Mouse (Mus musculus) liver, embryonic 13.5 days (tissue): ENCODE results near the gene Ginm1. TPM values are rescaled to one million over a fixed set of nuclear protein-coding genes. Genes with fewer than 3 reads are reported as not detected.
"Not testable (repeated sequence)": the region's sequence is repeated elsewhere in the genome, so short reads cannot be mapped to it uniquely, and the experiment has no call there.

Experiments used
- ATAC-seq: fragments of 200-750 bp; cut with Nextera tagmentation; 2 replicates; pipeline ENCODE4 v1.8.0; 2017; ENCODE audit warnings: low read depth, mild to moderate bottlenecking, moderate number of reproducible peaks, moderate library complexity
- DNase-seq: peaks from one replicate; pipeline ENCODE4 v3.0.0; 2022
- H3K27ac ChIP-seq: fragments of 300-500 bp; sonication (generic); 2 replicates; pipeline ENCODE4 v1.5.1; 2015; ENCODE audit warnings: moderate library complexity, mild to moderate bottlenecking, inconsistent platforms
- H3K27me3 ChIP-seq: fragments of 300-500 bp; sonication (generic); 2 replicates; pipeline ENCODE4 v1.6.1; 2015; ENCODE audit warnings: mild to moderate bottlenecking, inconsistent platforms
- H3K36me3 ChIP-seq: fragments of 300-500 bp; sonication (generic); 2 replicates; pipeline ENCODE4 v1.6.1; 2015; ENCODE audit warnings: mild to moderate bottlenecking, inconsistent platforms
- H3K4me1 ChIP-seq: fragments of 300-500 bp; sonication (generic); replicated peaks from 2 replicates; pipeline ENCODE4 v1.6.1; 2015; ENCODE audit warnings: inconsistent platforms
- H3K4me2 ChIP-seq: fragments of 300-500 bp; sonication (generic); 2 replicates; pipeline ENCODE4 v1.6.1; 2015; ENCODE audit warnings: inconsistent platforms, mild to moderate bottlenecking, moderate library complexity
- H3K4me3 ChIP-seq: fragments of 300-500 bp; sonication (generic); replicated peaks from 2 replicates; pipeline ENCODE4 v1.5.1; 2015; ENCODE audit warnings: mild to moderate bottlenecking, inconsistent platforms
- H3K9ac ChIP-seq: fragments of 300-500 bp; sonication (generic); 2 replicates; pipeline ENCODE4 v1.6.1; 2015; ENCODE audit warnings: mild to moderate bottlenecking, inconsistent platforms
- H3K9me3 ChIP-seq: fragments of 300-500 bp; sonication (generic); replicated peaks from 2 replicates; pipeline ENCODE4 v1.6.1; 2016; ENCODE audit warnings: inconsistent platforms
- WGBS: fragments of 180-500 bp; shearing (Covaris S2); methylation state at CpG from one replicate; pipeline ENCODE4 v1.1.7; 2015; ENCODE audit not compliant: insufficient replicate concordance; 5-methylcytosine and 5-hydroxymethylcytosine counted together
- polyA plus RNA-seq: library from polyadenylated mRNA; unstranded; fragments of >200 nt; fragmentation: Nextera tagmentation; extraction: Ambion mirVana; gene quantifications from 2 replicates; pipeline ENCODE4 v1.2.1, GENCODE M21; 2015

Ginm1 gene
- polyA plus RNA-seq, 1 experiment from 2014 or later = 31.7 TPM

DNA sequence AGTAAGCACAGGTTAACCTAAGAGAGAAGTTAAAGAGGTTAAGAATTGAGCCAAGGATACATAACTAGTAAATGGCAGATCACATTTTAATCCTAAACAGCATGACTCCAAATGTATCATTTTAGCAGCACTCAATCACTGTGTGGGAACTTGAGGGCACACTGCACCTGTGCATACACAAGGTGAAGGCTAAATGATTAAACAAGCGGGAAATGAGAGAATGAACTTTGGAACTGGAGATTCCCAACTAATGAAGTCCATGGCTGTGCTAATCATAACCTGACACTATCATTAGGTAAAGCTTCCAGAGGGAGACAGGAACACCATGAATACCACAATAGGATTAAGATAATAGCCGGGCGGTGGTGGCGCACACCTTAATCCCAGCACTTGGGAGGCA lies 20.3 kb downstream of the Ginm1 start:
- H3K4me1 ChIP-seq = no peaks in the 10 kb centered on the region
- WGBS = 80% methylated on average over 4 of the region's 4 CpGs
- no peaks in the 10 kb centered on the region for H3K9me3 ChIP-seq
- H3K27me3 ChIP-seq = no peaks in the 10 kb centered on the region
- ATAC-seq = no peak
- H3K4me3 ChIP-seq = no peak overlapping the region
- H3K27ac ChIP-seq = no peak overlapping the region
- no peak for DNase-seq
- no peak overlapping the region for H3K9ac ChIP-seq
- H3K4me2 ChIP-seq = no peak overlapping the region
- peaks cover 76% of the 10 kb centered on the region for H3K36me3 ChIP-seq

DNA sequence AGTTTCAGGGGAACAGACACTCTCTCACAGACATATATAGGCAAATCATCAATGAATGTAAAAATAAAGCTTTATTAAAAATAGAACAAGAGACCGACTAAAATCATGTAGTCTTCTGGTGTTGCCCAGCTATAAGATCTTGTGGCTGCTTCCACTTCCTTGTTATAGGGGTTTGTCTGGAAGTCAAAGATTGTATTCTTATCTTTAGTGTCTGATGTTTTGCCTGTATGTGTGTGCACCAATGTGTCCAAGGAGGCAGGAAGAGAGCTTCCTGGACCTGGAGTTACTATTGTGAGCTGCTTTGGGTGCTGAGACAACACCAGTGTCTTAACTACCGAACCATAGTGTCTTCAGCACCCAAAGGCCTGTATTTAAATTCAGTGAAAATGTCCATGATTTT lies 35.1 kb downstream of the Ginm1 start:
- H3K4me2 ChIP-seq = no peak overlapping the region
- DNase-seq = no peak
- peaks cover 11% of the 10 kb centered on the region for H3K4me1 ChIP-seq
- WGBS = 34% methylated on average over 2 of the region's 2 CpGs
- H3K27me3 ChIP-seq = no peaks in the 10 kb centered on the region
- peaks cover 56% of the 10 kb centered on the region for H3K36me3 ChIP-seq
- ATAC-seq = peak; percentile 58; the same call in 1 of the 2 replicates
- H3K9ac ChIP-seq = no peak overlapping the region
- no peaks in the 10 kb centered on the region for H3K9me3 ChIP-seq
- no peak overlapping the region for H3K4me3 ChIP-seq
- H3K27ac ChIP-seq = no peak overlapping the region

DNA sequence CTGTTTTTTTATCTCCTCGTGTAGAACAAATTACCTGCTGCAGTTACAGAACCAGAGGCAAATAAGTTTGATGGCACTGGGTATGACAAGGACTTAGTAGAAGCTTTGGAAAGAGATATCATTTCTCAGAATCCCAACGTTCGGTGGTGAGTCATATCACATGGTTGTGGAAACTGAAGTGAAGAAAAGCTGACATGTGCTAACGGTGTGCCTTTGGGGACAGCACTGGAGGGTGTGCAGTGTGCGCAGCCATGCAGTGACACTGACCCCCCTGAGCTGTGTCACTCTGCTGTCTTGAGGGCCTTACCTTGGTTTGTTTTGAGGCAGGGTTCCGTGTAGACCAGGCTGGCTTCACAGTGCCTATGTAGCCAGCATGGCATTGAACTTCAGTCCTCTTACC lies 43.9 kb downstream of the Ginm1 start:
- Histone ChIP-seq H3K4me2 (no peak overlapping the region), H3K27me3 (no peaks in the 10 kb centered on the region), H3K9me3 (no peaks in the 10 kb centered on the region), H3K27ac (no peak overlapping the region), H3K36me3 (peaks cover 67% of the 10 kb centered on the region), H3K4me3 (no peak overlapping the region), H3K9ac (no peak overlapping the region), H3K4me1 (no peaks in the 10 kb centered on the region)
- 61% methylated on average over 6 of the region's 6 CpGs for WGBS
- ATAC-seq = peak; percentile 26; the same call in 1 of the 2 replicates
- no peak for DNase-seq

DNA sequence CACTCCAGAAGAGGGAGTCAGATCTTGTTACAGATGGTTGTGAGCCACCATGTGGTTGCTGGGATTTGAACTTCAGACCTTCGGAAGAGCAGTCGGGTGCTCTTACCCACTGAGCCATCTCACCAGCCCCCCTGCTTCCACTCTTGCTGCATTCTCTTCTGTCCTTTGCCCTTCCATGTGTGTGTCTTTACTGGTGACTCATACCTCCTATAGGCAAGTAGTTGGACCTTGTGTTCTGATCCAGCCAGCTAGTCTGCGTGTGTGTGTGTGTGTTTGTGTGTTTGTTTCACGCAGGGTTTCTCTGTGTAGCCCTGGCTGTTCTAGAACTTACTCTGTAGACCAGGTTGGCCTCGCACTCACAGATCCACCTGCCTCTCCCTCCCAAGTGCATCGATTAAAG lies 47.1 kb downstream of the Ginm1 start:
- H3K4me1 ChIP-seq, H3K27ac ChIP-seq, H3K4me2 ChIP-seq, H3K9me3 ChIP-seq, DNase-seq, H3K9ac ChIP-seq, H3K27me3 ChIP-seq, ATAC-seq, H3K4me3 ChIP-seq: not testable (repeated sequence)
- H3K36me3 ChIP-seq = peaks cover 64% of the 10 kb centered on the region
- WGBS = 82% methylated on average over 6 of the region's 6 CpGs

DNA sequence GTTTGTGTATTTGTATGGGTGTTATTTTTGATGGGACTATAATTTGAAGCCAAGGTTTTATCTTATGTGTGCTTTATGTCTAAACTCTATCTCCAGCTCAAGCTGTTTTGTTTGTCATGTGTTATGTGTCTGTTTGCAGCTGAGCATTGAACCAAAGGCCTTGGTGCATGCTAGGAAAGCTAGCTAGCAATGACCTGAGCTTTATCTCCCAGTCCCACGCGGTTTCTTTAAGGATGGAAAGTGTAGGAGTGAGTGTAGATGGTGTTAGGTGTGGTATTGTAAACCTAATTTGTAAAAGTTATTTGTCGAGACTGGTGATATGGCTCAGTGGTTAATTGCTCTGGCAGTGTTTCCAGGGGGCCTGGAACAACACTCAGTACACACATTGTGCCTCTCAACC lies 54.7 kb downstream of the Ginm1 start:
- no peak overlapping the region for H3K4me2 ChIP-seq
- H3K4me1 ChIP-seq = peaks cover 28% of the 10 kb centered on the region
- ATAC-seq = peak; percentile 84
- no peaks in the 10 kb centered on the region for H3K9me3 ChIP-seq
- no peak overlapping the region for H3K4me3 ChIP-seq
- no peak overlapping the region for H3K9ac ChIP-seq
- WGBS = 26% methylated on average over 3 of the region's 3 CpGs
- H3K36me3 ChIP-seq = peaks cover 9% of the 10 kb centered on the region
- H3K27ac ChIP-seq = peak overlapping the region; percentile 49
- no peaks in the 10 kb centered on the region for H3K27me3 ChIP-seq
- DNase-seq = peak; percentile 19

DNA sequence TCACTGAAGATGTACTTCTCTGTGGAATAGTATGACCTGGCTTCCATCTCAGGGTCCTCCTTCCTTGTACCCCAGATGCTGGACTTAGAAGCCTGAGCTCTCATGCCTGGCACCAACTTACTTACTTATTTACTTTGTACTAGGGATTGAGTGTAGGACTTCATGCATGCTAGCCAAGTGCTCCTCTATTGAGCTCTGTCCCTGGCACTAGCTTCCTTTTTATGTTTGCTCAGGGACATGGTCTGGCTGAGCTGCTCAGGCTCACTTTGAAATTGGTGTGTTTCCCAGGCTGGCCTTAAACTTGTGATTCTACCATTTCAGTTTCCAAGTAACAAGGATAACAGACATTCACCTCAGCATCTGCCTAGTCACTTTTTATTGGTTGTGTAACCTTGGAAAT lies 55.5 kb downstream of the Ginm1 start:
- no peak for DNase-seq
- H3K4me2 ChIP-seq = no peak overlapping the region
- H3K9ac ChIP-seq = no peak overlapping the region
- H3K27ac ChIP-seq = 0 out of 2 replicates have a peak overlapping the region, but pooled peaks have one; percentile 1
- peaks cover 5% of the 10 kb centered on the region for H3K36me3 ChIP-seq
- H3K9me3 ChIP-seq = no peaks in the 10 kb centered on the region
- H3K4me1 ChIP-seq = peaks cover 28% of the 10 kb centered on the region
- H3K27me3 ChIP-seq = no peaks in the 10 kb centered on the region
- no peak for ATAC-seq
- no peak overlapping the region for H3K4me3 ChIP-seq

DNA sequence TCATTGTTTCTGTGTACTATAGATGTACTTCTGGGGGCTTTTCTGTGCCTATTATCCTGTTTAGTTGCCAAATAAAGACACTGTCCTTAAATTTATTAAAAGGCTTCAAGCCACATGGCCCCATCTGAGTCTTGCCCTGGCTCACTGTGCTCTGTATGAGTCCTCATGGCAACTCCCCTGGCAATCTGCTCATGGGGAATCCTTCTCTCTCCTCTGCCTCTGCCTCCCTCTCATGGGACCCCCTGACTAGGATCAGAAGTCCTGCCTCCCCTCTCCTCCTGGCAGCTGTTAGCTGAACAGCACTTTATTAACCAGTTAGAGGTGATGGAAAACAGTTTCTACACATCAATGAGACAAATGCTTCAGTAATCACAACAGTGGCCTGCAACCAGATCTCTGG lies 61.0 kb downstream of the Ginm1 start:
- H3K4me1 ChIP-seq = peaks cover 29% of the 10 kb centered on the region
- DNase-seq = no peak

DNA sequence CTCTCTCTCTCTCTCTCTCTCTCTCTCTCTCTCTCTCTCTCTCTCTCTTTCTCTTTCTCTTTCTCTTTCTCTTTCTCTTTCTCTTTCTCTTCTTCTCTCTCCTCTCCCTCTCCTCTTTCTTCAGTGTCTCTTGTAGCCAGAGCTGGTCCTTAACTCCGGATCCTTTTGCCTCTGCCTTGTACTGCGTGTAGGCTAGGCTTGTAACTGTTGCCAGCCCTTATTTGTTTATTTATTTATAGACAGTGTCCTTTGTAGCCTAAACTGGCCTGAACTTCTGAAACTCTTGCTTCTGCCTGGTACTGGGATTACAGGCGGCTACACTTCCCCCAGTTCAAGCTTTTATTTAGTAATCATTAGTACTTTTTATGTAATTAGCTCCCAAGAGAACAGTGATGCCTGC lies 65.6 kb downstream of the Ginm1 start:
- no peak for ATAC-seq
- H3K9ac ChIP-seq = peak overlapping the region; percentile 80

More for the DNA sequence above, 61.0 kb downstream of the Ginm1 start:
- no peak overlapping the region for H3K27ac ChIP-seq
- no peaks in the 10 kb centered on the region for H3K27me3 ChIP-seq
- no peak overlapping the region for H3K4me3 ChIP-seq
- no peak overlapping the region for H3K4me2 ChIP-seq
- no peaks in the 10 kb centered on the region for H3K9me3 ChIP-seq
- ATAC-seq = no peak
- no peaks in the 10 kb centered on the region for H3K36me3 ChIP-seq
- H3K9ac ChIP-seq = no peak overlapping the region

DNA sequence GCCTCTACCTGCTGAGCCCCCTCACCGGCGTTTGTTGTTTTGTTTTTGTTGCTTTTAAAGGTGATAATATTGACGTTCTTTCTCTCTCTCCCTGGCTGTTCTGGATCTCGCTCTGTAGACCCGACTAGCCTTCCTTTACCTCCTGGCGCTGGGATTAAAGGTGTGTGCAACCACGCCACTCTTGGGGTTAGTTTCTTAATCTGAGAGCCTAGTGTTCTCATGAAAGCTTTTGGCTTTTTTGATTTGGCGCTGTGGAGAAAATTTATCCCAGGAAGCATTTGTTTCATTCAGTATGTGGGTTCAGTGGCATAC lies 66.2 kb downstream of the Ginm1 start:
- WGBS = under 1% methylated on average over 8 of the region's 8 CpGs
- no peaks in the 10 kb centered on the region for H3K27me3 ChIP-seq
- peaks cover 27% of the 10 kb centered on the region for H3K4me1 ChIP-seq
- H3K27ac ChIP-seq = peak overlapping the region; percentile 79
- H3K9ac ChIP-seq = peak overlapping the region; percentile 80
- ATAC-seq = no peak
- H3K4me3 ChIP-seq = peak overlapping the region; percentile 73
- no peaks in the 10 kb centered on the region for H3K9me3 ChIP-seq
- peak overlapping the region; percentile 86 for H3K4me2 ChIP-seq
- DNase-seq = no peak
- no peaks in the 10 kb centered on the region for H3K36me3 ChIP-seq

More for the DNA sequence above, 65.6 kb downstream of the Ginm1 start:
- no peaks in the 10 kb centered on the region for H3K27me3 ChIP-seq
- WGBS = 16% methylated on average over 3 of the region's 3 CpGs
- H3K36me3 ChIP-seq = no peaks in the 10 kb centered on the region
- H3K4me3 ChIP-seq = peak overlapping the region; percentile 73
- H3K4me1 ChIP-seq = peaks cover 27% of the 10 kb centered on the region
- H3K27ac ChIP-seq = no peak overlapping the region
- H3K9me3 ChIP-seq = no peaks in the 10 kb centered on the region
- no peak for DNase-seq
- peak overlapping the region; percentile 86 for H3K4me2 ChIP-seq

DNA sequence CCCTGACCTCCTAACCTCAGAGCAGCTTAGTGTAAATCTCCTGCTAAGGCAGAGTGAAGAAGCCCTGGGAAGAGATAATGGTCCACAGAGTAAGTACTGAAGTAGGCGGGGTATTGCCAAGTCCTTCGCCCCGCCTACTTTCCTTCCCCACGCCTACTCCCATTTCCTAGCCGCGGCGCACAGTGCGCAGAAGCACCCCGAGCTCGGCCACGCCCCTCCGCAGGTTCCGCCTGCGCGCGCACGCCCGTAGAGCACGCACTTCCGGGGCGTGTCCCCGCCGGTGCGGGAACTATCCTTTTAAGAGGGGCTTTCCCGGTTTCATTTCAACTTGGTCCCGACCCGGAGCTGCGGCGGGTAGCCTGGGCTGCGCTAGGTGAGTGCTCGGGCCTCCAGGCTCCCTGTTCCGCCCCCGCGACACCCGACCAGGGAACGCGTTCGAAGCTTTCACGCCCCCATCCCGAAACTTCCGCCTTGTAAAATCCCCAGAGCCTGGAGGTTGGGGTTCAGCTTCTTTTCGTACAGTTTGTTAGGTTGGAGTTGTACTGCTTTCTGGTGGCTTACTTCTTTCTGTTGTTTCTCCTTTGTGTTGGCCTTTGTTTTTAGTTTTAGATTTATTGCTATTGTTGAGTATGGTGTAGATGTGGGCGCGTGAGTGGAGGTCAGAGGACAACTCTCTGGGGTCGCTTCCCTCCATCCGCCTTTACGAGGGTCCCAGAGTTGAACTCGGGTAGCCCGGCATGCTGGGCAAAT lies 66.7 kb downstream of the Ginm1 start, which contains the start of gene Katna1:
Gene Katna1 (plus strand): TSS at position 250 of the 750 bp plus-strand sequence.
- Histone ChIP-seq H3K27me3 (no peaks in the 10 kb centered on the region), H3K36me3 (no peaks in the 10 kb centered on the region), H3K4me2 (peak within 1 kb of the TSS; percentile 86), H3K4me3 (peak within 1 kb of the TSS; percentile 73), H3K9me3 (no peaks in the 10 kb centered on the region), H3K27ac (peak within 1 kb of the TSS; percentile 79), H3K9ac (peak within 1 kb of the TSS; percentile 80), H3K4me1 (peaks cover 27% of the 10 kb centered on the region)
- WGBS = under 1% methylated on average over 49 of the region's 49 CpGs
- DNase-seq = peak; percentile 97
- peak; percentile 98 for ATAC-seq
